Mouse (Mus musculus) midbrain, embryonic 13.5 days (tissue): ENCODE measurements around the gene Anapc1. TPM values are rescaled to one million over a fixed set of nuclear protein-coding genes. Genes with fewer than 3 reads are reported as not detected.

ENCODE experiments used
- polyA plus RNA-seq: library from polyadenylated mRNA; unstranded; fragments of >200 nt; fragmentation: Nextera tagmentation; extraction: Ambion mirVana; gene quantifications from 2 replicates; pipeline ENCODE4 v1.2.1, GENCODE M21; 2015

Gene Anapc1
- polyA plus RNA-seq, 1 experiment from 2014 or later: 57.9 TPM

Other genes starting within 250 kb of the Anapc1 start
- gene Spdye4c, start 96.2 kb downstream of the Anapc1 start, polyA plus RNA-seq: not detected in 2 replicates
- gene Mertk, start 11.6 kb upstream of the Anapc1 start, polyA plus RNA-seq: 1.4 and 1.6 TPM in 2 replicates
- 37.6 and 38.3 TPM in 2 replicates for gene Tmem87b, start 130.7 kb upstream of the Anapc1 start, polyA plus RNA-seq
- gene Fbln7, start 175.6 kb upstream of the Anapc1 start, polyA plus RNA-seq: 1.0 and 1.3 TPM in 2 replicates